Mouse (Mus musculus): ENCODE data around the gene Olfr1196.
"Not testable (repeated sequence)": the region's sequence is repeated elsewhere in the genome, so short reads cannot be mapped to it uniquely, and the experiment has no call there.

Olfr1196 gene

DNA sequence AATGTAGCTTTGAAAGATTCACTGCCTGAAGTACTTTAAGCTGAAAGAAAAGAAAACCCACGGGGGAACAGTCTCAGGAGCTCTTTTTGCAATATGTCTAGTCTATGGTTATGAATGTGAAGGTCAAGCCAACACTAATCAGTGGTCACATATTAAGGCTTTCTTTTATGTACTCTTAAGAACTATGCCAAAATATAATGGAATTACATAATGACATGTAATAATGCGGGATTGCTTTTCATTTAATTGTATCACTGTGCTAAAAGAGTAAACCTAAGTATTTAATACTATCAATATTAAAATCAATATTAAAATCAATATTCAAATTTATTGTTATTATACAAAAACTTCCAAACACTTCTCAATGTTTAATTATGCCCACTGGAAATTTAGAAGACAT is at the start of gene Olfr1196:
Gene Olfr1196 (minus strand): TSS at position 101 of the 400 bp plus-strand sequence.
- no peak for DNase-seq

DNA sequence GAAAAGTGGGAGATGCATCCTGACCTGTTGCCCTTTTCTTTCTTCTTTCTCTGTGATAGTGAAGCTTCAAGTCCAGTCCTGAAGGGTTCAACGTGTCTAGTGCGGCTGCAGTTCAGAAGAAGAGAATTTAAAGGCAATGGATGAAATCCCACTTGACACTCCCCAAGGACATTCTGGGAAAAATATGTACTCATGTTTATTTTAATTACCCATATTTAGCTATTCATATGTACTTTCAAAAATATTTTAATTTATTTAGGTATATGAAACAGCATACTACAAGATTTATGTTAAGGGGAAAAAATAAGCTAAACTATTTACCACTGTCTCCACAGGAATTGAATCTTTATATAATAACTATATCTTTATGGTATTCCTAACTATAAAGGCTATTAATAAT is 46.9 kb upstream of the Olfr1196 start, which contains the start of gene Olfr1198:
Gene Olfr1198 (minus strand): TSS at position 101 of the 400 bp plus-strand sequence.
- DNase-seq, result no peak

- no peak for DNase-seq
Measured at GRCm38 (mm10) chr2:88743379-88743778, 39.0 kb upstream of the Olfr1196 start.

GRCm38 (mm10) chr2:88732266-88732665 is 27.9 kb upstream of the Olfr1196 start, which contains the start of gene Olfr1197:
Gene Olfr1197, minus strand, starts transcription at chr2:88732366.
- DNase-seq, result no peak

DNA sequence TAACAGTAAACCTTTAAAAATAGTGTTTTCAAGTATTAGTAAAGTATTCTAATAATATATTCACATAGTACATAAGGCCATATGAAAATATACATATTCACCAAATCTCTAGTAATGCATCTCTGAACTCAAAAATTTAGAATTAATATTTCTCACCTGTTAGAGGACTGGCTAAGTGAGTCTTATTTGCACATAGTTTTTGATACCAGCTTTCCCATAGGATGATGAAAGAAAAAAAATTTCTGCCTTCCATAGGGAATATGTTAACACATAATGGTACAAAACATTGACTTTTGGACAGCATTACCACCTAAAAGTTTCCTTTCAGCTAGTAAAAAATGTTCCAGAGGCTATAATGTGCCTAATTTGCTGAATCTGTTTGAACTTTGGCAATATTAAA is 15.3 kb downstream of the Olfr1196 start, which contains the start of gene Olfr1195:
Gene Olfr1195 (minus strand): TSS at position 101 of the 400 bp plus-strand sequence.
- DNase-seq, result no peak

DNA sequence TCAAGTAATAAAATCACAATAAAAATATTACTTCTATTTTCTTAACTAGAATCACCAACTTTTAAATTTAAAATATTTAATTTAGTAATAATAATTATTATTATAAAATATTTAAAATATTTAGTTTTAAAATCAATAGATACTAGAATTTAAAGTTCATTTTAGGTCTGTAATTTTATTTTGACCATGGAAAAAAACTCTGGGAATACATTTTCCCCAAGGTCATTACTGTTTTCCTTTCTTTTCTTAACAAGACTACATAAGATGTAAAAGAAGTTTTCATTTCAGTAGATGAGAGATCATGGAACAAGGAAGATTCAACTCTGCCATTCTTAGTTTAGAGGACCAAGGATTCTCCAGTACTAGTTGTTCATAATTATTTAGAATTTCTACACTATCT is 29.1 kb downstream of the Olfr1196 start, which contains the start of gene Olfr1193:
Gene Olfr1193 (plus strand): TSS at position 301 of the 400 bp plus-strand sequence.
- DNase-seq, result not testable (repeated sequence)

- DNase-seq, result no peak
Measured at GRCm38 (mm10) chr2:88648209-88648608, 56.2 kb downstream of the Olfr1196 start, which contains the start of gene Olfr1192-ps1. Gene Olfr1192-ps1, plus strand, starts transcription at chr2:88648509.
